Mouse (Mus musculus): Measurements from ENCODE around the gene Ap3m1.
"Not testable (repeated sequence)": the region's sequence is repeated elsewhere in the genome, so short reads cannot be mapped to it uniquely, and the experiment has no call there.

Gene Ap3m1

DNA sequence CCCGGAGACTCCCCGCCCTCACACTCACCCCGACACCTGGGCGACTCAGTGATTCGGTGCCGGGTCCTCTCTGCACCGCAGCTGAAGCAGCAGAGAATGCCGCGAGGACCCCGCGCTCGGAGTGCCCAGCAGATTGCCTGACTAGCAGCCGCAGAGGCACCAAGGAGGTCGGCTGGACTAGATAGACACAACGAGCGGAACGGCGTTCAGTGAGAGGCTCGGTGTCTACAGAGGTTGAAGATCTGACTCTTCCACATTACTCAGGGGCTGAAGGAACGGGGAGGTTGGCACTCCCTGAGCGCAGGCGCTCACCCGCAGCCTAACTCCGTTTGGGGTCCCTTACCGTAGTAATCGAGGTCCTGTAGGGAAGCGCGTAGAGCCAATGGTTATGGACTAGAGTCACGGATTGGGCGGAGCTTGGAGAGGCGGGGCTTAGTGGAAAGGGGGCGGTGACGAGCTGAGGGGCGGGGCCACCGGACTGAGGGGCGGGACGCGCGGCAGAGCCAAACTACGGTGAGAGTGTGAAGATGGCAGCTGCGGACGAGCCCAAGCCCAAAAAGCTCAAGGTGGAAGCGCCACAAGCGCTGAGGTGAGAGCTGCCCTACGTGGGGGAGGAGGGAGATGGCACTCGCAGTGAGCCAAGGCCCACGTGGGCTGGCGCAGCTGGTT, at the start of gene Ap3m1, which contains the start of gene Adk:
TSS of gene Ap3m1 (minus strand) at position 397 of the 669 bp plus-strand sequence.
TSS of gene Adk (plus strand) at position 463 of the 669 bp plus-strand sequence.
- DNase-seq (ENCODE audit: low spot score in 2 of 2): peak; percentile 95

DNA sequence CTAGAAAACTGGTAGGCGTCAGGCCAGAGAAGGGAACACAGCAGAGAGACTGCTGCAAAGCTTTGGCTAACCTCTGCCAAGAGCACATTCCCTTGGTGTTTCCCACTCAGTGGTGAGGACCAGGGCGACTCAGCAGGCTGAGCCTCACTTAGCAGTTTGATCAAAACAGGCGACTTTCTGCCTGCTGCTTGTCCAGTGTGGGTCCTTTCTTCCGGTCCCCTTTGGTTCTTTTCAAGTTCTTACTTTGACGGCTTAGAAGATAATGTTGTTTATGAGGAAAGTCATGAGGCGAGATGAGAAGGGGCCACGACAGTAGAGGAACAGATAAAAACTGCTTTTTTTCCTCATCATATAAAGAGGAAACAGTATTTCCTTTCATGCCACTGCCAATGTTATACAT, 49.3 kb upstream of the Ap3m1 start:
- no peak for DNase-seq (ENCODE audit: low spot score in 2 of 2)

DNA sequence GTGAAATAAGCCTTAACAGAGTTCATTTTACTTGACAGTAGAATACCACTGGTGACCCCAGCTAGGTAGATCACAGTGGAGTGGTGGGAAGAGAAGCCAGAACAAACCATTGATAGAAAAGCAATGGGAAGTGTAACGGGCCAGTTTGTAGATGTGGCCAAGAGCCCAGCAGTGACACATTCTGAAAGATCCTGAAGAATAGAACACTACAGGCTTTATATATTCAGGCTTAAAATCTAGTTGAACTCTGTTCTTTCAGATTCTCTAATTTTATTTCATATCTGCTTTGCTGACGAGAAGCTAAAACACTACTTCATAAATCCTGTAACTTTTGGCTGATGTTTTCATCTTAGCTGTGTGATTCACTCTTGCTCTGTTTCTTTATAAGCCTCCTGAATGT, 48.6 kb upstream of the Ap3m1 start:
- DNase-seq (ENCODE audit: low spot score in 2 of 2): no peak

DNA sequence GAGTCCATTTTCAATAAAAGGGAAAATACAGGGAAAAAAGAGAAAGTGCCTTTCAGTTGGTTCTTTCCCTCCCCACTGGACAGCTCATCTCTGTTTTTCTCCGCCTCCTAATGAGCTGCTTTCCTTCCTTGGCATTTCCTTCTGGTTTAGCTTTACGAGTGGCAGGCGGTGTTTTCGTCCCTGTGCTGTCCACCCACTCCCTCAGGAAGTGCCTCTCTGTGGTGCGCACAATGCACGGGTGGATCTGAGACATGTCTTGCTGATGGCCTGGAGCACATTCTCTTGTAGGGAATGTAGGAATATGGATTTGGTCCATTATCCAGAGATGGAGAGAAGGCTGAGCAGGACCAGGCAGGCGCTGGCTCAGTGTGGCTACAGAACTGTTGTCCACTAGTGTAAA, 47.1 kb upstream of the Ap3m1 start:
- DNase-seq (ENCODE audit: low spot score in 2 of 2): no peak

GRCm38 (mm10) chr14:21096689-21097088, 44.4 kb upstream of the Ap3m1 start:
- DNase-seq (ENCODE audit: low spot score in 2 of 2): no peak

DNA sequence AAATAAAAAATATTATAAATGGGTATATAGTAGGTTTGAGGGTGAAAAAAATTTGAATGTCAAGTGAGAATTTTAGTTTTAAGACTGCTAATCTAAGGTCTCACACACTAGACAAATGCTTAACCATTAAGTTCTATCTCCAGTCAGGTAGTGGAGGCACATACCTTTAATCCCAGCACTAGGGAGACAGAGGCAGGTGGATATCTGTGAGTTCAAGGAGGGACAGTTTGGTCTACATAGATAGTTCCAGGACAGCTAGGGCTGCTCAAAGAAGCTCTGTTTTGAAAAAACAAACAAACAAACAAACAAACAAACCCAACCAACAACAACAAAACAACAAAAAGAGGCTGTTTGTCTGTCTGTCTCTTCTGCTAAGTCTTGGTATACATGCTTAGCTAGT, 44.0 kb upstream of the Ap3m1 start:
- no peak for DNase-seq (ENCODE audit: low spot score in 2 of 2)

DNA sequence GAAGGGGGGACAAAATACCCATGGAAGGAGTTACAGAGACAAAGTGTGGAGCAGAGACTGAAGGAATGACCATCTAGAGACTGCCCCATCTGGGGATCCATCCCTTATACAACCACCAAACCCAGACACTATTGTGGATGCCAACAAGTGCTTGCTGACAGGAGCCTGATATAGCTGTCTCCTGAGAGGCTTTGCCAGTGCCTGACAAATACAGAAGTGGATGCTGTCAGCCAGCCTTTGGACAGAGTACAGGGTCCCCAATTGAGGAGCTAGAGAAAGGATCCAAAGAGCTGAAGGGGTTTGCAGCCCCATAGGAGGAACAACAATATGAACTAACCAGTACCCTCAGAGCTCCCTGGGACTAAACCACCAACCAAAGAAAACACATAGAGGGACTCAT, 41.9 kb upstream of the Ap3m1 start:
- not testable (repeated sequence) for DNase-seq (ENCODE audit: low spot score in 2 of 2)

- no peak for DNase-seq (ENCODE audit: low spot score in 2 of 2)
Observed at GRCm38 (mm10) chr14:21090930-21091486, 38.7 kb upstream of the Ap3m1 start.

DNA sequence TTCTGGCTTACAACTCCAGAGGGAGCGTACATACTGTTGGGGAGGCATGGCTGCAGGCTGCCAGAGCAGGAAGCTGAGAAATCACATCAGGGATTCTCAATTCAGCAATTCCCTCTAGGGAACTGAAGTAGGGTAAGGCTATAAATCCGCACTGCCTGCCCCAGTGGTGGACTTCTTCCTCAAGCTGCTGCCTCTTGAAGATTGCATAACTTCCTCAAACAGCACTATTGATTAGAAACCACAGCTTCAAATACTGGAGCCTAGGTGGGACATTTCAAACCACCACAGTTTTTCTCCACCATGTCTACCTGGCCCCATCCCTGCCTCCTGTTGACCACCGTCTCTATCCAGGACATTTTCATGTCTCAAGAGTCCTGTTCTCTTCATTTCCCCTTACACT, 38.1 kb upstream of the Ap3m1 start:
- no peak for DNase-seq (ENCODE audit: low spot score in 2 of 2)

DNA sequence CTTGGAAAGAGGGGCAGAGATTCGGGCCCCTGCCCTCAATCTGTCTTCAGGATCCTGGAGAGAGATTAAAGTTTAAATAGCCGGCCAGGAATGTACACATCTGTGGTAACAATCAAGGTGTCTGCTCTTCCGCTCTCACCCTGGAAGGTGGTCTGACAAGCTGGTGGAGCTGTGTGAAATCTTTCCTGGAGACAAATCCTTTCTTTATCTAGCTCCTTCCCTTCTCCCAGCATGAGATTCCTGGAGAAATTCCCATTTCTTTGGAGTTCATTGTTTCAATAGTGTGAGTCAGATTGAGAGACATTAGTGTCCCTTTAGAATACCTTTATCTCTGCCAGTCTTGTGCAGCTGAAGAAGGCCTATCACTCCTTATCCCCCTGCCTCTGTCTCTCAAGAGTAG, 36.4 kb upstream of the Ap3m1 start:
- DNase-seq (ENCODE audit: low spot score in 2 of 2): no peak

DNA sequence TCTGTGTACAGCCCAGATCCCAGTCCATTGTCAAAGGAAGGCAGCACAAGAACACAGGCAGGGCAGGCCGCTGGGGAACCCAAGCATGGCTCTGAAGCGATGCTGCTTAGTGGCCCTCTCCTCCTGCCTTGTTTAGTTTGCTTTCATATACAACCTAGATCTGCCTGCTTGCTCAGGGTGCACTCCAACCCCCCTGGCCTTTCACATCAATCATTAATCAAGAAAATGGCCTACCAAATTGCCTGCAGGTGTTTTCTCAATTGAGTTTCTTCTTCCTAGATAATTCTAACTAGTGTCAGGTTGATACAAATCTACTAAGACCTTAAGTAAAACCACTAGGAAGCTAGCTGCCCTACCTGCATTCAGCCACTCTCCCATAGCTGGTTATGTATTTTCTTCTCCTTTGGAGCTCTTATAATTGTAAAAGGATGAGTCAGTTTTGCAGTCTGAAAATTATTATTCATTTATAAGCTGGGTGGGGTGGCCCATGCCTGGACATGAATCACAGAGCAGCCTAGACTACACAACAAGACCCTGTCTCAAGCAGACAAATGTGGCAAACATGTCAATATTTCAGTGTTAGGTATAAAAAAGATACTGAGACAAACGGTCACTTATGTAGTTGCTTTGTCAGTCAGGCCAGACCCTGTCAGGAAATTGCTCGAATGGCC, 35.2 kb upstream of the Ap3m1 start:
- no peak for DNase-seq (ENCODE audit: low spot score in 2 of 2)

- DNase-seq (ENCODE audit: low spot score in 2 of 2): no peak
Observed at GRCm38 (mm10) chr14:21086827-21087351, 34.6 kb upstream of the Ap3m1 start.

- no peak for DNase-seq (ENCODE audit: low spot score in 2 of 2)
Observed at GRCm38 (mm10) chr14:21086106-21086505, 33.8 kb upstream of the Ap3m1 start.

DNA sequence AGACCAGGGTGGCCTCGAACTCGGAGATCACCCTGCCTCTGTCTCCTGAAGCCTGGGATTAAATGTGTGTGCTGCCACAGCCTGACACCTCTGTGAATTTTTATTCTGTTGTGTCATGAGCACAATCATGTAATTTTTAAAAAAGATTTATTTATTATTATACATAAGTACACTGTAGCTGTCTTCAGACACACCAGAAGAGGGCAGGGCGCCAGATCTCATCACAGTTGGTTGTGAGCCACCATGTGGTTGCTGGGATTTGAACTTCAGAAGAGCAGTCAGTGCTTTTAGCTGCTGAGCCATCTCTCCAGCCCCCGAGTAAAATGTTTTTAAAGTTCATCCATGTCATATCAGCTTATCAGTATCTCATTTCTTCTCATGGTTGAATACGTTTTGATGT, 33.4 kb upstream of the Ap3m1 start:
- DNase-seq (ENCODE audit: low spot score in 2 of 2): no peak

DNA sequence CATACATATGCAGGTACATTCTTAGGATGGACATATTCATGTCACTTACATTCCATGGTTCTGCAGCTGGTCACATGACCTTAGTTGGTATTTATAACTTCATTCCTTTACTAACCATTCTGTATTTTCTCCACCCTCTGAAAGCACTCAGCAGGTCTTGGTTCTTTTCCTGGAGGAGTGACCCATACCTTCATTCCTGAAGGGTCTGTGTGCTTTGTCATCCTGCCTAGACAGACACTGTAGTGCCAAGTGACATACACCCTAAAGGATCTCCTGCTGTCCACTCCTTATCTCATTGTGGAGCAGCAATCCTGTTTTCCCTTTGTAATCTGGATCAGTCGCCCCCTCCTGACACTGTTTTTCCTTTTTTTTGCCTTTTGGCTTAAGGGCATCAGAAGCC, 30.5 kb upstream of the Ap3m1 start:
- DNase-seq (ENCODE audit: low spot score in 2 of 2): no peak

DNA sequence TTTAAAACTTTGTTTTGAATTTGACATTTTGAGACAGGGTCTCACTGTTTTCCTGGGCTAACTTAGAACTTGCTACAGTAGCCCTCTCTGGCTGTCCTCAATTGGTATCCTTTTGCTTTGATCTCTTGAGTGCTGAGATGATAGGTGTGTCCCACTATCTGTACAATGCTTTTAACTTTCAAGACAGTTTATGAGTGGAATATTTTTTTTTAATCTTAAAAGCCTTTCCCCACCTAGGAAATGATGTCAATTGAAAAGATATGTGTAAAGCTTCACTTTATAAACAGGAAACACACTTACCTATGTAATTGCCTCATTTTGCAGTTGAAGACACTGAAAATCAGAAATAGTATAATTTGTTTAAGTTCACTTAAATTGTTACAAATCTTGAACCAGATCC, 26.2 kb upstream of the Ap3m1 start:
- DNase-seq (ENCODE audit: low spot score in 2 of 2): no peak

DNA sequence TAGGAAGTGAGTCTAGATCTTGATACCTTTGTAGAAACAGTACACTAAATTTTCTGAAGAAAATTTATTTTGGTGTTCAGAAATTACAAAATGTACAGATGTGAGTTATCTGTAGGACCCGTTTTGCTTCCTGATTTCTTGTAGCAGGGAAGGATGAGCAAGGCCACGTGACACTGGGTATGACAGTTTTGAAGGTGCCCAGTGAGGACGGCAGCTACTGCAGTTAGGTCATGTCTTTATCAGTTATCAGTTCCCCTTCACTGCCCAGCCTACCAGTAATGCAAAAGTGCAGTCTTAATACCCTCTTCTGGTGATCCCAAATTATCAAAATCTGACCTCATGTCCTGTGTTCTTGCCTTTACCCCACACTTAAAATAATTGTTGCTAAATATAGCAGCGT, 25.6 kb upstream of the Ap3m1 start:
- DNase-seq (ENCODE audit: low spot score in 2 of 2): no peak

DNA sequence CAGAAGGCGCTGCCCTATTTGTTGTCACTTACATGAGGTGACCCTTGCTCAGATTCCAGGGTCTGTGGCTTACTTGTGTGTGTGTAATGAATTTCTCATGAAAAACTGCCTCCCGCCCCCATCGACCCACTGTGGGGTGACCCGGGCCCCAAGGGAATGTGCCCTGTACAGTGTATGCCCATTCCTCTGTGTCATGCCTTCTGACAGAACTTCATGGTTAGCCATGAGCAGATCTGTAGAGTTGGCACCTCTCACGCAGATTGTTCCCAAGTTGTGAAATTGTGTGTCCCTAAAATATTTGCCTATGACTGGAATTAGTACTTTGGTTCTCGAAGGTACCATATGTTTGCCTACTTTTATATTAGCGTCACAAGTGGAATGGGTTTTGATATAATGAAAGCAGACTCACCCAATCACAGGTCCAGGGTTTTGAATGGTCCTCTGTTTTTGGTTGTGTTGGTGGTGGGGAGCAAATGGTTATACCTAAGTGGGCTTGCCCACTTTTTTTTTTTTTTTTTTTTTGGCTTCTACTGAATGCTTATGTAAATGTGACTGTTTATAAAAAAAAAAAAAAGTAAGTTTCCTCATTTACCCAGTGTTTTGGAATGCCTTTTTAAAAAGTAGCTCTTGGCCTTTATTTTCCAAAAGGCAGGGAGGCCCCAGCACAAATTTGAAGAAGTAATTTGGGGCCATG, 24.3 kb upstream of the Ap3m1 start:
- peak in 1 of 2 experiments; percentile 10 for DNase-seq (ENCODE audit: low spot score in 2 of 2)

DNA sequence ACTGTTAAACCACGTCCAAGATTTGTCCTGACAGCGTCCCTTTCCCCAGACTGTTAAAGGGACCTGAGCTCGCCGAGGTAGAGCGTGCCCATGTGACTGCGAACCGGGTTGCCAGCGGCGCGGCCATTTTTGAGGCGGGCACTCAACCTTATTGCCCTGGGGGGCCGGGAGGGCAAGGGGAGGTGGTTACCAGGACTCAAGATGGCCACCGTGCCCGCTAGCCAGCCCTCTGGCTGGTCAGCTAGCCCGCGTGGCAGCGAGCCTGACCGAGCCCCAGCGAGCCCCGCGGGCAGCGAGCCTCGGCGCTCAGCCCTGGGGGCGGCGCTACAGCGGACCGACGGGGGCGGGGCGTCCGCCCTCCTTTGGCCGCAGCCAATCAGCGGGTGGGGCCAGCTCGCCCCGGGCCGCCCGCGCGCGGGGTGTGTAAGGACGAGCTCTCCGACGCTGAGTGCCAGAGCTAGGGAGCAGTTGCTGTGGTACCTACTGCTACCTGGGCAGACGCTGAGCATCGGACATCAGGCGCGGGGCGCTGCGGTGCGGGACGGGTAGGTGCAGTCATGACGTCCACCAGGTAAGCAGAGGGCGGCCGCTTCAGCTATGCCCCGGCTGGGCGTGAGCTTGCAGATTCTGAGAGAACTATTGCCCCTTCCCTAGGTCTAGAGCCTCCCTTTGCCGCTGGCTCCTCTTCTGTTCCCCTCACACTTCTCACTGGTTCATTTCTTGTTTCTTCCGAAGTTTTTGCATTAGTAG, 23.6 kb upstream of the Ap3m1 start:
- peak; percentile 91 to 92 for DNase-seq (ENCODE audit: low spot score in 2 of 2)

DNA sequence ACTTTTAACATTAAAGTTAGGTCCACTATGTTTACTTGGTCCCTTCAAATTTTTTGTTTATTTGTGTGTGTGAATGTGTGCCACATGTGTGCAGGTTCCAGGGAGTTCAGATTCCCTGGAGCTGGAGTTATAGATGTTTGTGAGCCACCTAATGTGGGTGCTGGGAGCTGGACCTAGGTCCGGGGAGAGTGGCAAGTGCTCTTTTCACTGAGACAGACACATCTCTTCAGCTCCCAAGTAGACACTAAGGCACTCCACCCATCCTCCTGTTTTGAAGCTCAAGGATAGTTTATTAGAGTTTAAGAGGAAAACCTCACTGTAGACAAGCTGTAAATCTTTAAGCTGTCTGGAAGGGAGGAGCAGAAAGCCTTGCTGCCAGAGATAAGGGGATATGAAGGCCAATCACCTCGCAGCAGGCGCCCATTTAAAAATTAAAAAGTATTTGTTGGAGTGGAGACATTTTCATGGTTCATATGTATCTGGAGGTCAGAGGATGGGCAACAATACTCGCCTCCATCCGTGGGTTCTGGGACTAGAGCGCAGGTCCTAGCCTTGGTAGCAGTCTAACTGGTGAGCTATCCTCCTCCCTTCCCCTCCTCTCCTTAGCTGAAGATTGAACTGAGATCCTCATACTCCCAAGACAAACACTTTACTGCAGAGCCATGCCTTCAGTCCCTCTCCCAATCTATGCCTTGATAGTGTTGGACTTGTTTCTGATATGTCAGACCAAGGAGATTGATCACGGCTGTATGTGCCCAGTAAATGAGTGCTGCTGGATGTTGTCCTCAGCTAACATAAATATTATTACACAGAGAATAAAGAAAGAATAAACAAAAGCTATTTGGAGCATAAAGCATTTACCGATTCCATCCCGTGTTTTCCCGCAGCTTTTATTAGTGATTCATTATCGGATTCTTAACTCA, 22.4 kb upstream of the Ap3m1 start:
- DNase-seq (ENCODE audit: low spot score in 2 of 2): no peak

- DNase-seq (ENCODE audit: low spot score in 2 of 2): no peak
Observed at GRCm38 (mm10) chr14:21073981-21074380, 21.7 kb upstream of the Ap3m1 start.

All from natural killer cell, adult 2 months (primary cell).